Mouse (Mus musculus) urinary bladder, postnatal 14 days (tissue): ENCODE data around the gene Gmds.

Source experiments
- DNase-seq: peaks from one replicate; pipeline ENCODE4 v3.0.0; 2021; ENCODE audit warnings: low spot score

The Gmds gene

GRCm38 (mm10) chr13:32026226-32026975 lies 312.1 kb downstream of the Gmds start:
- no peak for DNase-seq

- no peak for DNase-seq
Observed at GRCm38 (mm10) chr13:32024822-32025221, 313.7 kb downstream of the Gmds start.

- DNase-seq, result no peak
Observed at GRCm38 (mm10) chr13:32020455-32021249, 317.9 kb downstream of the Gmds start.

GRCm38 (mm10) chr13:32019256-32019620 lies 319.3 kb downstream of the Gmds start:
- DNase-seq, result no peak

GRCm38 (mm10) chr13:32018518-32019255 lies 319.9 kb downstream of the Gmds start:
- DNase-seq, result peak; percentile 36

- no peak for DNase-seq
Observed at GRCm38 (mm10) chr13:32008802-32009201, 329.7 kb downstream of the Gmds start.

- DNase-seq, result no peak
Observed at GRCm38 (mm10) chr13:32008116-32008641, 330.4 kb downstream of the Gmds start.

GRCm38 (mm10) chr13:31993391-31993790 lies 345.1 kb downstream of the Gmds start:
- DNase-seq, result no peak

- DNase-seq, result peak; percentile 16
Observed at GRCm38 (mm10) chr13:31992409-31993201, 345.9 kb downstream of the Gmds start.

- DNase-seq, result no peak
Observed at GRCm38 (mm10) chr13:31981198-31981597, 357.3 kb downstream of the Gmds start.

GRCm38 (mm10) chr13:31978126-31978525 lies 360.4 kb downstream of the Gmds start:
- no peak for DNase-seq

- DNase-seq, result no peak
Observed at GRCm38 (mm10) chr13:31974751-31975479, 363.6 kb downstream of the Gmds start.

GRCm38 (mm10) chr13:31971040-31971501 lies 367.5 kb downstream of the Gmds start:
- DNase-seq, result no peak

GRCm38 (mm10) chr13:31968272-31968671 lies 370.3 kb downstream of the Gmds start:
- no peak for DNase-seq

- no peak for DNase-seq
Observed at GRCm38 (mm10) chr13:31966931-31967532, 371.5 kb downstream of the Gmds start.

- no peak for DNase-seq
Observed at GRCm38 (mm10) chr13:31960514-31960913, 378.0 kb downstream of the Gmds start.

GRCm38 (mm10) chr13:31958346-31959335 lies 379.9 kb downstream of the Gmds start:
- no peak for DNase-seq

GRCm38 (mm10) chr13:31956584-31956983 lies 382.0 kb downstream of the Gmds start:
- DNase-seq, result peak; percentile 59

GRCm38 (mm10) chr13:31956112-31956511 lies 382.4 kb downstream of the Gmds start:
- no peak for DNase-seq
